Mouse (Mus musculus) forebrain, embryonic 13.5 days (tissue): ENCODE data around the gene Myh6. TPM values are rescaled to one million over a fixed set of nuclear protein-coding genes. Genes with fewer than 3 reads are reported as not detected.

ENCODE experiments used
- microRNA counts: library from miRNA; unstranded; fragments of <30 nt; microRNA quantifications from one replicate; lab custom pipeline; 2016
- microRNA-seq: library from miRNA; unstranded; fragments of <30 nt; microRNA quantifications from one replicate; pipeline ENCODE4, GENCODE M21; 2016
- polyA plus RNA-seq: library from polyadenylated mRNA; unstranded; fragments of >200 nt; fragmentation: Nextera tagmentation; extraction: Ambion mirVana; gene quantifications from 2 replicates; pipeline ENCODE4 v1.2.1, GENCODE M21; 2015

Myh6 gene
- polyA plus RNA-seq, 1 experiment from 2014 or later: 0.32 TPM

MicroRNAs within 50 kb of the gene (microRNA counts, 519-probe panel; counts per million panel counts)
- microRNA mmu-miR-208a (lab: Ali Mortazavi, UCI) (2,399 counts per million, percentile 61 among the panel's probes with 10 or more counts), microRNA mmu-miR-208b (lab: Ali Mortazavi, UCI) (177 counts per million, percentile 53 among the panel's probes with 10 or more counts)

Small RNA genes within 50 kb of the gene (microRNA-seq; reads per million reads assigned to microRNA genes)
- gene Mir208a (4.3 reads per million, percentile 11 among the genes with 10 or more reads in this experiment), gene Mir208b (35.4 reads per million, percentile 37 among the genes with 10 or more reads in this experiment)

Other genes with a start within 250 kb of the Myh6 start
- 3.2 and 3.5 TPM in 2 replicates for gene Slc7a8, start 185.0 kb downstream of the Myh6 start, polyA plus RNA-seq
- not detected in 2 replicates for gene Rnf212b, start 152.8 kb downstream of the Myh6 start, polyA plus RNA-seq
- 11.9 and 12.8 TPM in 2 replicates for gene Homez, start 96.0 kb downstream of the Myh6 start, polyA plus RNA-seq
- 1.4 and 2.0 TPM in 2 replicates for gene Ppp1r3e, start 89.4 kb downstream of the Myh6 start, polyA plus RNA-seq
- gene Bcl2l2, start 83.5 kb downstream of the Myh6 start, polyA plus RNA-seq: 3.4 and 4.1 TPM in 2 replicates
- 0.30 TPM in 1 of 2 replicates, not detected in the other for gene Gm20521, start 83.5 kb downstream of the Myh6 start, polyA plus RNA-seq
- 167 and 171 TPM in 2 replicates for gene Pabpn1, start 74.4 kb downstream of the Myh6 start, polyA plus RNA-seq
- gene Slc22a17, start 53.8 kb downstream of the Myh6 start, polyA plus RNA-seq: 90.8 and 102 TPM in 2 replicates
- gene Efs, start 40.8 kb downstream of the Myh6 start, polyA plus RNA-seq: 28.2 and 30.5 TPM in 2 replicates
- gene Il25, start 34.2 kb downstream of the Myh6 start, polyA plus RNA-seq: 0.23 and 0.52 TPM in 2 replicates
- gene Cmtm5, start 30.7 kb downstream of the Myh6 start, polyA plus RNA-seq: 0.69 and 0.85 TPM in 2 replicates
- gene Gm17428, start 10.0 kb upstream of the Myh6 start, polyA plus RNA-seq: not detected in 2 replicates
- gene Myh7, start 27.7 kb upstream of the Myh6 start, polyA plus RNA-seq: 2.5 and 7.0 TPM in 2 replicates
- 81.2 and 86.4 TPM in 2 replicates for gene Ngdn, start 48.5 kb upstream of the Myh6 start, polyA plus RNA-seq
- gene Zfhx2, start 125.4 kb upstream of the Myh6 start, polyA plus RNA-seq: 26.7 and 28.0 TPM in 2 replicates
- gene Thtpa, start 127.9 kb upstream of the Myh6 start, polyA plus RNA-seq: 39.0 and 42.0 TPM in 2 replicates
- 9.7 and 9.8 TPM in 2 replicates for gene Ap1g2, start 139.7 kb upstream of the Myh6 start, polyA plus RNA-seq
- gene Jph4, start 150.0 kb upstream of the Myh6 start, polyA plus RNA-seq: 17.5 and 17.7 TPM in 2 replicates